Mouse (Mus musculus): ENCODE data around the gene Dnah17. TPM values are rescaled to one million over a fixed set of nuclear protein-coding genes. Genes with fewer than 3 reads are reported as not detected.

Gene Dnah17
- total and polyA plus RNA-seq, 2 experiments: under 0.01 TPM

DNA sequence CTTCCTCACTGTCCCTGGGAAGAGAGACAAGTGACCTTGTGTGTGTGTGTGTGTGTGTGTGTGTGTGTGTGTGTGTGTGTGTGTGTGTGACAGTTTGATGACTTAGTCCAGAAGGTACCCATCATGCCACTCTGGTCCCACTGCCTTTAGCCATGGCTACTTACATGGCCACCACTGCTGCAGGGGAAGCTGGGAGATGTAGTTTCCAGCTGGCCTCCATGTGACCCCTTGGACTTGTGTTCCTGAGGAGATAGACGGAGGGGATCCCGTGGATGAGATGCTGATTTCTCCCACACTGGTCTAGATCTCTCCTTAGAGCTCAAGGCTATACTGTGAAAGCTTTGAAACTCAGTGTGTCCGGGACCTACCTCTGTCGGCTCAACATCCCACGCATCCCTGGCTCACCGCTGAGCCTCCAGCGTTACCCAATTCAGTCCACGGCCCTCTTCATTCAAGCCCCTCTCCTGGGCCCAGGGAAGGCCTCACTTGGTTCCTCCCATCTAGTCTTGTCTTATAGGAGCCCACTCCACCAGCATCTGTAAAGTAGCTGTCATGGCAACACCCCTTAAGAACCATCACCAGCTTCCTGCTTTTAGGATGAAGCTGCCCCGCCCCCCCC, 2.8 kb upstream of the Dnah17 start:
- TF ChIP-seq POLR2A (IDR thresholded peaks at IDR 0.05; ENCODE audit: extremely low read depth, insufficient read depth, low read length) (no peak), CTCF (IDR thresholded peaks at IDR 0.05; ENCODE audit: low read depth, low read length) (no peak)

DNA sequence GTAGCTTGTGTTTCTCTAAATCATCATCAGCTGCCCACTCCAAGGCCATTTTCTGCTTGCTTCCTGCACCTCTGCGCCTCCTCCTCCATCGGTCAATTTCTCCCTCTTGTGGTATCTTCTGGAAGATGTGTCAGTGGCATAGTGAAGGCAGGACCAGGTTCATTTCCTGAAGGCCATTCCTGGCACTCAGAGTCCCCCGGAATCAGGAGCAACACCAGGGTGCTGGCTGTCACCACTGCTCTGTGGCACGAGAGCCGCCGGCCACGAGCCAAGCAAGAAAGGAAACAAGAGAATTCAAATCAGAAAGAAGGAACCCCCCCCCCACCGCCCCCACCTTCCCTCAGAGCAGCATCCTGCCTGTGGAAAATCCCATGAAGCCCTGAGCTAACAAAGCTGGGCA, 1.7 kb upstream of the Dnah17 start:
- H3K27ac ChIP-seq (replicated peaks; ENCODE audit: insufficient read depth, low read depth, low read length): no peak overlapping the region
- no peak for DNase-seq (ENCODE audit: extremely low read depth, low read depth, low spot score)
- no peaks in the 10 kb centered on the region for H3K27me3 ChIP-seq (ENCODE audit: control insufficient read depth, insufficient read depth, low read length)
- no peak for TF ChIP-seq POLR2A (IDR thresholded peaks at IDR 0.05; ENCODE audit: extremely low read depth, insufficient read depth, low read length)
- TF ChIP-seq CTCF (IDR thresholded peaks at IDR 0.05; ENCODE audit: low read depth, low read length): no peak
- 72% methylated on average over 8 of the region's 8 CpGs for WGBS
- no peak overlapping the region for H3K4me3 ChIP-seq (ENCODE audit: insufficient read depth, low read depth, low read length)
- H3K79me2 ChIP-seq (ENCODE audit: control insufficient read depth, insufficient read depth, low read length): no peaks in the 10 kb centered on the region
- H3K36me3 ChIP-seq (ENCODE audit: control insufficient read depth, insufficient read depth, low read length): no peaks in the 10 kb centered on the region
- H3K4me1 ChIP-seq (ENCODE audit: control insufficient read depth, insufficient read depth, low read length): no peaks in the 10 kb centered on the region
- no peak overlapping the region for H3K9ac ChIP-seq (ENCODE audit: low read depth, low read length)

More for the DNA sequence above, 2.8 kb upstream of the Dnah17 start:
- H3K36me3 ChIP-seq (ENCODE audit: control insufficient read depth, insufficient read depth, low read length): no peaks in the 10 kb centered on the region
- 74% methylated on average over 9 of the region's 9 CpGs for WGBS
- no peak overlapping the region for H3K27ac ChIP-seq (replicated peaks; ENCODE audit: insufficient read depth, low read depth, low read length)
- H3K27me3 ChIP-seq (ENCODE audit: control insufficient read depth, insufficient read depth, low read length): no peaks in the 10 kb centered on the region
- H3K4me3 ChIP-seq (ENCODE audit: insufficient read depth, low read depth, low read length): no peak overlapping the region
- DNase-seq (ENCODE audit: extremely low read depth, low read depth, low spot score): no peak
- no peaks in the 10 kb centered on the region for H3K79me2 ChIP-seq (ENCODE audit: control insufficient read depth, insufficient read depth, low read length)
- H3K4me1 ChIP-seq (ENCODE audit: control insufficient read depth, insufficient read depth, low read length): no peaks in the 10 kb centered on the region
- no peak overlapping the region for H3K9ac ChIP-seq (ENCODE audit: low read depth, low read length)

DNA sequence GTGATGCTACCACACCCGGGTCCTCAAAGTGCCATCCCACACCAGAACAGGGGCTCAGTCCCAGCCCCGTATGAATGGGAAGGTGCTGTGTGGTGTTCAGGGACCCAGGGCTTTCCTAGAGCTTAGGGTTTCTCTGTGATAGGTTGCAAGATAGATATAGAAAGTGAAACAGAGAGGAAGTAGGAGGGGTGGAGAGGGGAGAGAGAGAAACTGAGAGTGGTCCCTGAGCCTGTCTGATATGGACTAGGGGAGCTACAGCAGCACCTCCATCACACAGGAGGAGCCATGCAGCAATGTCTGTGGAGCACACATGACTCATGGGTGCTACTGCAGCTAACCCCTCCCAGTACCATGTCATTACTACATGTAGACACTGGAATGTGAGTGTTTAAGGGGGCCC, 622 bp downstream of the Dnah17 start:
- no peaks in the 10 kb centered on the region for H3K27me3 ChIP-seq (ENCODE audit: control insufficient read depth, insufficient read depth, low read length)
- H3K4me1 ChIP-seq (ENCODE audit: control insufficient read depth, insufficient read depth, low read length): no peaks in the 10 kb centered on the region
- no peaks in the 10 kb centered on the region for H3K79me2 ChIP-seq (ENCODE audit: control insufficient read depth, insufficient read depth, low read length)
- H3K27ac ChIP-seq (replicated peaks; ENCODE audit: insufficient read depth, low read depth, low read length): no peak overlapping the region
- H3K9ac ChIP-seq (ENCODE audit: low read depth, low read length): no peak overlapping the region
- DNase-seq (ENCODE audit: extremely low read depth, low read depth, low spot score): no peak
- H3K4me3 ChIP-seq (ENCODE audit: insufficient read depth, low read depth, low read length): no peak overlapping the region
- TF ChIP-seq CTCF (IDR thresholded peaks at IDR 0.05; ENCODE audit: low read depth, low read length) (no peak), POLR2A (IDR thresholded peaks at IDR 0.05; ENCODE audit: extremely low read depth, insufficient read depth, low read length) (no peak)
- 90% methylated on average over 2 of the region's 2 CpGs for WGBS
- no peaks in the 10 kb centered on the region for H3K36me3 ChIP-seq (ENCODE audit: control insufficient read depth, insufficient read depth, low read length)

DNA sequence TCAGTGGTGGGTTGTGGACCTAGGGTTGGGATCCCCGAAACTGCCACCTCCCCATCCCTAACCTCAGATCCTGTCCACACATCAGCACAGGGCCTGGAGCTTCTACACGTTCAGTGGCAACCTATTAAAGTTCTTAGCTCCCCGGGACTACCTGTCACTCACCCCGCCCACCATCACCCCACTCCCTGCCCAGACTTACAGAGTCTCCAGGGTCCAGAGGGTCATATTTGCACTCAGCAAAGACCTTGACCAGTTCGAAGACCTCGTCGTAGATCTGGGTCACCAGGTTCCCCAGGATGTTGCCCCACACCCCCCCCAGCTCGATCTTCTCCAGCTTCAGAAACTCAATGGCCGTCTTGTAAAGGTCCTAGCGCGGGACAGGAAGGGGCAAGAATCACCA, 8.8 kb downstream of the Dnah17 start:
- TF ChIP-seq CTCF (IDR thresholded peaks at IDR 0.05; ENCODE audit: low read depth, low read length) (no peak), POLR2A (IDR thresholded peaks at IDR 0.05; ENCODE audit: extremely low read depth, insufficient read depth, low read length) (no peak)
- WGBS: 57% methylated on average over 11 of the region's 11 CpGs
- DNase-seq (ENCODE audit: extremely low read depth, low read depth, low spot score): no peak
- Histone ChIP-seq H3K4me3 (ENCODE audit: insufficient read depth, low read depth, low read length) (no peak overlapping the region), H3K27me3 (ENCODE audit: control insufficient read depth, insufficient read depth, low read length) (no peaks in the 10 kb centered on the region), H3K36me3 (ENCODE audit: control insufficient read depth, insufficient read depth, low read length) (no peaks in the 10 kb centered on the region), H3K27ac (replicated peaks; ENCODE audit: insufficient read depth, low read depth, low read length) (no peak overlapping the region), H3K4me1 (ENCODE audit: control insufficient read depth, insufficient read depth, low read length) (no peaks in the 10 kb centered on the region), H3K79me2 (ENCODE audit: control insufficient read depth, insufficient read depth, low read length) (no peaks in the 10 kb centered on the region), H3K9ac (ENCODE audit: low read depth, low read length) (no peak overlapping the region)

DNA sequence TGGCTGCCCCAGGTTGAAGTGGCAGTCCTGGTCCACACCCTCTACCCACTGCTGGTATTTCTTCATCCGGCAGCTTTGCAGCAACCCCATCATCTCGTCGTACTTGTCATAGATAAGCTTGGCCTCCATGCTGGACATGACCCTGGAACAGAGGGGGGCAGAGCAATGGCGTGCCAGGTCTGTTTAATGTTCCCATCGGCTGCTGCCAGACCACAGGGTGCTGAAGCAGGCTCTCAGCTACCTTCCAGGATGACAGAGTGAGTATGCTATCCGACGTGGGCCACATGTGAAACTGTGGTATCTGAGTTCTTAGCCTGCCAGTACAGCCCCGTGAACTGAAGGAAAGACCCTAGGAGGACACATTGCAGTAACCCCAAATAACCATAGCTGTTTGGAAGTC, 11.7 kb downstream of the Dnah17 start:
- Histone ChIP-seq H3K79me2 (ENCODE audit: control insufficient read depth, insufficient read depth, low read length) (no peaks in the 10 kb centered on the region), H3K4me3 (ENCODE audit: insufficient read depth, low read depth, low read length) (no peak overlapping the region), H3K9ac (ENCODE audit: low read depth, low read length) (no peak overlapping the region), H3K36me3 (ENCODE audit: control insufficient read depth, insufficient read depth, low read length) (no peaks in the 10 kb centered on the region), H3K27ac (replicated peaks; ENCODE audit: insufficient read depth, low read depth, low read length) (no peak overlapping the region), H3K27me3 (ENCODE audit: control insufficient read depth, insufficient read depth, low read length) (no peaks in the 10 kb centered on the region), H3K4me1 (ENCODE audit: control insufficient read depth, insufficient read depth, low read length) (no peaks in the 10 kb centered on the region)
- no peak for TF ChIP-seq CTCF (IDR thresholded peaks at IDR 0.05; ENCODE audit: low read depth, low read length)
- no peak for TF ChIP-seq POLR2A (IDR thresholded peaks at IDR 0.05; ENCODE audit: extremely low read depth, insufficient read depth, low read length)
- 66% methylated on average over 8 of the region's 8 CpGs for WGBS
- DNase-seq (ENCODE audit: extremely low read depth, low read depth, low spot score): no peak

DNA sequence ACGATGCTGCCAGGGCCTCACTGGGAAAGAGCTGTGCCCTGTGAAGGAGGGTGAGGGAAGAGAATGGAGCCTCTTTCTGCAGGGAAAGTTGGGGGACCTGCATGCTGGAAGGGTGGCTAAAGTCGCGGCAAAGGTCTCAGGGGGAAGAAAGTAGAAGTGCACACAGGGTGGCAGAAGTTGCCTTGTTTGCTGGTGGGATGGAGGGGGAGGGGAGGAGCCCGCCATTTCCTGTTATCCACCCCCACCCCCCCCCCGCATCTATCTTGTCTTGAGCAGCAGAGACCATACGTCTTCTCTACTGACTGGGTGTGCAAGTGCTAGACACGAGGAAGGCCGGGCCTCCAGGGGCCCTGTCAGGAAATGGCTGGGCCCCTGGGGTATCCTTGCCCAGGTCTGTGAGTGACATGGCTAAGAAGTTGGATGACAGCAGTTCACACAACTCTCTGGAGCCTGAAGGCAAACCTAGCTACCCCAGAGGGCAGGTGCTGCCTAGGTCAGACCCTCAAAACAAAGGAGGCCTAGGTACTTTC, 15.8 kb downstream of the Dnah17 start:
- no peaks in the 10 kb centered on the region for H3K79me2 ChIP-seq (ENCODE audit: control insufficient read depth, insufficient read depth, low read length)
- H3K4me1 ChIP-seq (ENCODE audit: control insufficient read depth, insufficient read depth, low read length): no peaks in the 10 kb centered on the region
- no peaks in the 10 kb centered on the region for H3K36me3 ChIP-seq (ENCODE audit: control insufficient read depth, insufficient read depth, low read length)
- no peak for TF ChIP-seq POLR2A (IDR thresholded peaks at IDR 0.05; ENCODE audit: extremely low read depth, insufficient read depth, low read length)
- no peak for TF ChIP-seq CTCF (IDR thresholded peaks at IDR 0.05; ENCODE audit: low read depth, low read length)
- no peak overlapping the region for H3K4me3 ChIP-seq (ENCODE audit: insufficient read depth, low read depth, low read length)
- no peaks in the 10 kb centered on the region for H3K27me3 ChIP-seq (ENCODE audit: control insufficient read depth, insufficient read depth, low read length)
- 77% methylated on average over 8 of the region's 8 CpGs for WGBS
- H3K27ac ChIP-seq (replicated peaks; ENCODE audit: insufficient read depth, low read depth, low read length): no peak overlapping the region
- no peak overlapping the region for H3K9ac ChIP-seq (ENCODE audit: low read depth, low read length)
- DNase-seq (ENCODE audit: extremely low read depth, low read depth, low spot score): no peak
